Mouse (Mus musculus) intestine, embryonic 14.5 days (tissue): ENCODE measurements around the gene Cd93. TPM values are rescaled to one million over a fixed set of nuclear protein-coding genes. Genes with fewer than 3 reads are reported as not detected.

Experiments
- ATAC-seq: fragments of 200-750 bp; cut with Nextera tagmentation; replicated peaks from 2 replicates; pipeline ENCODE4 v1.8.0; 2017; ENCODE audit warnings: low read depth, moderate number of reproducible peaks, moderate TSS enrichment, moderate library complexity; ENCODE audit not compliant: low FRiP score, low TSS enrichment
- DNase-seq: peaks from one replicate; pipeline ENCODE4 v3.0.0-alpha.2; 2018; ENCODE audit warnings: low spot score
- H3K27ac ChIP-seq: fragments of 300-500 bp; sonication (generic); 2 replicates; pipeline ENCODE4 v1.5.1; 2014; ENCODE audit warnings: low read depth, mild to moderate bottlenecking, control low read depth
- H3K27me3 ChIP-seq: fragments of 300-500 bp; sonication (generic); replicated peaks from 2 replicates; pipeline ENCODE4 v1.6.1; 2014; ENCODE audit warnings: low read length, control low read depth; ENCODE audit not compliant: control insufficient read depth, insufficient read depth
- H3K36me3 ChIP-seq: fragments of 300-500 bp; sonication (generic); 2 replicates; pipeline ENCODE4 v1.6.1; 2014; ENCODE audit warnings: low read length, control low read depth; ENCODE audit not compliant: control insufficient read depth, insufficient read depth
- H3K4me1 ChIP-seq: fragments of 300-500 bp; sonication (generic); replicated peaks from 2 replicates; pipeline ENCODE4 v1.6.1; 2014; ENCODE audit warnings: low read length, control low read depth, mixed read lengths; ENCODE audit not compliant: control insufficient read depth, insufficient read depth
- H3K4me2 ChIP-seq: fragments of 300-500 bp; sonication (generic); 2 replicates; pipeline ENCODE4 v1.6.1; 2014; ENCODE audit warnings: low read length
- H3K4me3 ChIP-seq: fragments of 300-500 bp; sonication (generic); 2 replicates; pipeline ENCODE4 v1.5.1; 2014; ENCODE audit warnings: low read depth, low read length, control low read depth, mixed read lengths
- H3K9ac ChIP-seq: fragments of 300-500 bp; sonication (generic); 2 replicates; pipeline ENCODE4 v1.6.1; 2014; ENCODE audit warnings: mild to moderate bottlenecking, low read length
- H3K9me3 ChIP-seq: fragments of 300-500 bp; sonication (generic); 2 replicates; pipeline ENCODE4 v1.6.1; 2016; ENCODE audit warnings: low read length, control low read depth; ENCODE audit not compliant: control insufficient read depth
- WGBS: fragments of 180-500 bp; shearing (Covaris S2); extraction: QIAGEN DNeasy Blood & Tissue Kit; methylation state at CpG from one replicate; pipeline ENCODE4 v1.1.7; 2014; 5-methylcytosine and 5-hydroxymethylcytosine counted together
- polyA plus RNA-seq: library from polyadenylated mRNA; unstranded; fragments of >200 nt; fragmentation: Nextera tagmentation; extraction: Ambion mirVana; gene quantifications from 2 replicates; pipeline ENCODE4 v1.2.1, GENCODE M21; 2014

Gene Cd93
- polyA plus RNA-seq, 1 experiment from 2014 or later = 10.6 TPM

DNA sequence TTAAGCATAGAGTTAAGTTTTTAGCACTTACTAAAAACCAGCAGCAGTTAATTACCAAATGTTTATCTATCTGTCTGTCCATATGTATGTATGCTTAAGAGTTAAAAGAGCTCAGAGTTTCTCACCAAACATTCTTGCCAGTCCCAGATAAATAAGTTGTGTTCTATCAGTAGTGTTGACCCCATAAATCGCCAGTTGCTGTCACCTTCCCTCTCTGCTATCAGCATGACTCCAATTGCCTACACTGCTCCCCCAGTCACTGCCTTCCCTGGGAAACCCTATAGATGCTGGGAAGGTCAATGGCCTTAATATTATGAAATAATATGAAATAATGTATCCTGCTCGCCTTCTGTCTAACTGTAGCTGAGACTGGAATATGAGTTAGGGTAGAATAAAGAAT, 11.0 kb downstream of the Cd93 start:
- peaks cover 5% of the 10 kb centered on the region; the same call in 1 of the 2 replicates for H3K4me1 ChIP-seq
- no peak overlapping the region for H3K9ac ChIP-seq
- DNase-seq (no peak), ATAC-seq (no peak)
- no peak overlapping the region for H3K27ac ChIP-seq
- H3K36me3 ChIP-seq = no peaks in the 10 kb centered on the region
- 47% methylated on average over 2 of the region's 2 CpGs for WGBS
- no peaks in the 10 kb centered on the region for H3K27me3 ChIP-seq
- no peaks in the 10 kb centered on the region for H3K9me3 ChIP-seq
- no peak overlapping the region for H3K4me3 ChIP-seq
- no peak overlapping the region for H3K4me2 ChIP-seq

DNA sequence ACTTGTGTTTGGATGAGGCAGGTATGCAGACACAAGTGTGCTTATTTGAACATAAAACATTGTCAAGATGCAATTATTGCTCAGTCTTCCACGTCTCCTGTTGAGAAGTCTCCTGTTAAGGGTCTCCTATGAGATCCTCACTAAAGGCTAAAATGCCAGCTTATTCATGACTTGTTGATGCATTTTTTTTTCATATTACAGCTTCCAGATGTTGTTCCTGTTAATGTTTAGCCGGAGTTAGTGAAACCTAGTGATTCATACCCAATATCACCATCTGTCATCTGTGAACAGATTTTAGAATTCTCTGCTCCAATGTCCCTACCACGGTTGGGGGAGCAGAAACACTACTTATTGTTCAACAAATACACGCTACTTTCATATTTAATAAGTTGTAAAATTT, 12.4 kb downstream of the Cd93 start:
- Histone ChIP-seq H3K9ac (no peak overlapping the region), H3K27me3 (no peaks in the 10 kb centered on the region), H3K4me2 (no peak overlapping the region), H3K4me1 (peaks cover 5% of the 10 kb centered on the region; the same call in 1 of the 2 replicates), H3K4me3 (no peak overlapping the region), H3K36me3 (no peaks in the 10 kb centered on the region), H3K27ac (no peak overlapping the region), H3K9me3 (no peaks in the 10 kb centered on the region)
- DNase-seq (no peak), ATAC-seq (no peak)
- WGBS = 60% methylated on average over 4 of the region's 4 CpGs

DNA sequence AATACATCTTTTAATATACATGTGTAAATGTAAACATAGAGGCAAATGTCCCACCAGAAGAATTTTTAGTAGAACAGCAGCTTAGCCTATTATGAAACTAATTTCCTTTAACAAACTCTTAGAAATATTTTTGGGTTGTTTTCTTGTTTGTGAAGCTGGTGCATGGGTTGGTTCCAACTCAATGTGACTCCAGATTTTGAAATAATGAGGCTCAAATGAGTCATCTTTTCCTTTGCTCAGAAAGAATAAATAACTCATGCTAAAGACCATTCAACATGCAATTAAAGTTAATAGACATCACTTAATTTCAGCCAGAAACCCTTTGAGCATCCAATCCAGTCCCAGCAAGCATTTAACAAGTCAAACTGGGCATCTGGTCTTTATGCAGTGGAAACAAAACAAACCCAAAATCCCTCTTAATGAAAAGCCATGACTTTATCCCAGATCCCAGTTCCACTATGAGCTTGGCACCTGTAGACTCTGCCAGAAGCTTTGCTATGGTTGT, 14.3 kb downstream of the Cd93 start:
- Histone ChIP-seq H3K4me1 (peaks cover 5% of the 10 kb centered on the region; the same call in 1 of the 2 replicates), H3K27me3 (no peaks in the 10 kb centered on the region), H3K36me3 (no peaks in the 10 kb centered on the region), H3K27ac (no peak overlapping the region), H3K9me3 (no peaks in the 10 kb centered on the region), H3K4me2 (no peak overlapping the region), H3K9ac (no peak overlapping the region), H3K4me3 (no peak overlapping the region)
- ATAC-seq = no peak
- DNase-seq = no peak

DNA sequence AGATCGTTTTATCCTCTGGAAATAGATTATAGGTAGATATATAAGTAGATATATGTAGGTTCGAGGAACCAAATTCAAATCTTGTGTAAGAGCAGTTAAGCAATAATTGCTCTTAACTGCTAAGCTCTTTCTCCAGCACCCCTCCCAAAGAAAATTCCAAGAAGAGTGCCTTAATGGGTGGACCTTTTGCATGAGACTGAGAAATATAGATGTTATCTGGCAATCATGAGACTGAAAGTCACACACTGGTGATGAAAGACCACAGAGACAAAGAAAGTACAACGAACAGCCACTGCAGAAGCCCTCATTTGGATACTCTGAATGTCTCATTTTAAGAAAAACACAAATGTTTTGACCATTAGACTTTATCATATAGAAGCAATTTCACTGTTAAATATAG, 14.8 kb downstream of the Cd93 start:
- no peaks in the 10 kb centered on the region for H3K27me3 ChIP-seq
- H3K9me3 ChIP-seq = no peaks in the 10 kb centered on the region
- H3K4me2 ChIP-seq = no peak overlapping the region
- DNase-seq = no peak
- peaks cover 5% of the 10 kb centered on the region; the same call in 1 of the 2 replicates for H3K4me1 ChIP-seq
- no peak overlapping the region for H3K27ac ChIP-seq
- no peaks in the 10 kb centered on the region for H3K36me3 ChIP-seq
- no peak overlapping the region for H3K4me3 ChIP-seq
- no peak overlapping the region for H3K9ac ChIP-seq
- ATAC-seq = no peak
- 82% methylated on average over 3 of the region's 3 CpGs for WGBS

DNA sequence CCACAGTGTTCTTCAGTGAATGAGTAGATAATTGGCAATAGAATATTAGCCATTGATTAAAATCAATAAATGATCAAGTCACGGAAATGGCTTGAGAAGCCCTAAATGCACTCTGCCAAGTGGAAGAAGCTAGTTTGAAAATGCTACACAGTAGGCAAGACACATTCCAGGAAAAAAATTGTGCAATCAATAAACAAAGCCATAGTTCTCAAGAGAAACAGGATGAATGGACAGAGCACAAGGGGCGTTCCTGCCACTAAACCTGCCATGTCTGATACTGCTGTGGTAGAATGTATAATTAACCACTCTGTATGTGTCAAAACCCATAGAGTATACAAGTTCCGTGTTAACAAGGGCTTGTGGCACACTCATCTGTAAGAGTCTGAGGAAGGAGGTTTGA, 15.8 kb downstream of the Cd93 start:
- H3K4me1 ChIP-seq = peaks cover 5% of the 10 kb centered on the region; the same call in 1 of the 2 replicates
- H3K4me2 ChIP-seq = no peak overlapping the region
- 75% methylated on average over 3 of the region's 3 CpGs for WGBS
- H3K9me3 ChIP-seq = no peaks in the 10 kb centered on the region
- no peak overlapping the region for H3K27ac ChIP-seq
- H3K9ac ChIP-seq = no peak overlapping the region
- no peaks in the 10 kb centered on the region for H3K27me3 ChIP-seq
- no peak for ATAC-seq
- DNase-seq = no peak
- no peaks in the 10 kb centered on the region for H3K36me3 ChIP-seq
- no peak overlapping the region for H3K4me3 ChIP-seq

DNA sequence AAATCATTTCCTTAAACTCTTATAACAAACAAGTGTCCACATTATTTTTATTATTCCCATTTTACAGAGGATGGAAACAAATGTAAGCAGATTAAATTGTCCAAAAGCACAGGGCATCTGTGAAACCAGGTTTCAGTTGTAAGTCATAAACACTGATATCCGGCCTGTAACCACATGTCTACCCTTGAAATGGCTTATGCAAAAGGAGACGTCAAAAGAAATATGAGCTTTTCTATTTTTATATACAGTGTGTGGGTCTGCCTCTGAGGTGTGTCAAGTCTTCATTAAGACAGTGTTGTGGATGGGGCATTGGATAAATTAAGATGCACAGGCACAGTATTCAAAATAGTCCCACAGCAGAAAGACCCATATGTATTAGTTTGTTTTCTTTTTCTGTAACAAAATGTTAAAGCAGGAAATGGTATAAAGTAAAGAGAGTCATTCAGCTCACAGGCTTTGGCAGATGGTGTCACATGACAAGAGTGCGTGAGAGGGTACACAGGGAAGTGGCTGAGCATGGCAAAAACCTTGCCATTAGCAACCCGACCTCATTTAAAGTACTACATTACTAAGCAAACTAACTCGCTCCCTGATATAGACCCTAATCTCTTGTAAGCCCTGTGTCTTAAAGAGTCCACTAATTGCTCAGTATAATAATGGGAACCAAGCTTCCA, 17.5 kb downstream of the Cd93 start:
- H3K36me3 ChIP-seq = no peaks in the 10 kb centered on the region
- no peak for DNase-seq
- H3K4me2 ChIP-seq = no peak overlapping the region
- no peak for ATAC-seq
- 69% methylated on average over 5 of the region's 5 CpGs for WGBS
- H3K4me1 ChIP-seq = no peaks in the 10 kb centered on the region
- H3K9me3 ChIP-seq = no peaks in the 10 kb centered on the region
- no peaks in the 10 kb centered on the region for H3K27me3 ChIP-seq
- no peak overlapping the region for H3K4me3 ChIP-seq
- no peak overlapping the region for H3K9ac ChIP-seq
- no peak overlapping the region for H3K27ac ChIP-seq

DNA sequence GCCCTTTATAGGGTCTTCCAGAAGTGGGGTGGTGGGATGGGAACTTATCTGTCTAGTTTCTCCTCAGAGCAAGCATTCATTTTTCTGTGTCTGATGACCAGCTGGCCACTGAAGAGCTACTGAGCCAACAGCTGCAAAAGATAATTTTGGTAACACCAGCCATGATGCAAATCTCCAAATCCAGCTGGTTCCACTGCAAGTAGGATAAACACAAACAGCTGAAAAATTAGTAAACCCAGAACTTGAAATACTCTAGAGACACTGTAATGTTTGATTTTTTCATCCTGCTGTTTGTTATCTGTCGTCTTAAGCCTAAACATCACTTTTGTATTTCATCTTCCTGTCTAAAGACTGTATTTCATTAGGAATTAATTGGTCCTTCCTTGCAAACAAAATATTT, 21.7 kb downstream of the Cd93 start:
- H3K4me2 ChIP-seq = no peak overlapping the region
- H3K27ac ChIP-seq = no peak overlapping the region
- H3K4me1 ChIP-seq = peaks cover 6% of the 10 kb centered on the region; the same call in 1 of the 2 replicates
- no peaks in the 10 kb centered on the region for H3K9me3 ChIP-seq
- ATAC-seq (0 out of 2 replicates have a peak, but pooled peaks have one; percentile 36), DNase-seq (no peak)
- 40% methylated on average over 1 of the region's 1 CpGs for WGBS
- no peaks in the 10 kb centered on the region for H3K27me3 ChIP-seq
- H3K9ac ChIP-seq = no peak overlapping the region
- no peaks in the 10 kb centered on the region for H3K36me3 ChIP-seq
- no peak overlapping the region for H3K4me3 ChIP-seq

DNA sequence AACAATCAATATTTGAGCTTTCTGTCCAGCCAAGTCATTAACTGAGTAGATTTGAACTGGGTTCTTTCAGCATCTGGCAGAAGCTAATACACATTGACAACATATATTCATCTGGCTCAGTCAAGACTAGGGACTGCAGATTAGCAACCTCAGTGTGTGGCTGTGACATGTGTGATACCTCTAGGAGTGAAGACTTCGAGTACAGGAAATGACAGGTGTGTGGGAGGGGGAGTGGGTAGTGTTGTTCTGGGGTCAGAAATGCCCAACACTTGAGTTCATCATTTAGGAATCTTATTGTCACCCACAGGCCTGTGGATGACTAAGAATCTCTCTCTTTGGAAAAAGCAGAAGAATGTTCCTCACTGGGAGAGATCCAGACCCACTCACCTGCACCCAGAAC, 22.3 kb downstream of the Cd93 start:
- Histone ChIP-seq H3K36me3 (no peaks in the 10 kb centered on the region), H3K9ac (no peak overlapping the region), H3K4me2 (no peak overlapping the region), H3K27me3 (no peaks in the 10 kb centered on the region), H3K4me3 (no peak overlapping the region), H3K9me3 (no peaks in the 10 kb centered on the region), H3K4me1 (peaks cover 6% of the 10 kb centered on the region; the same call in 1 of the 2 replicates), H3K27ac (no peak overlapping the region; the same call in 1 of the 2 replicates)
- WGBS = 30% methylated on average over 1 of the region's 1 CpGs
- ATAC-seq (no peak), DNase-seq (no peak)

DNA sequence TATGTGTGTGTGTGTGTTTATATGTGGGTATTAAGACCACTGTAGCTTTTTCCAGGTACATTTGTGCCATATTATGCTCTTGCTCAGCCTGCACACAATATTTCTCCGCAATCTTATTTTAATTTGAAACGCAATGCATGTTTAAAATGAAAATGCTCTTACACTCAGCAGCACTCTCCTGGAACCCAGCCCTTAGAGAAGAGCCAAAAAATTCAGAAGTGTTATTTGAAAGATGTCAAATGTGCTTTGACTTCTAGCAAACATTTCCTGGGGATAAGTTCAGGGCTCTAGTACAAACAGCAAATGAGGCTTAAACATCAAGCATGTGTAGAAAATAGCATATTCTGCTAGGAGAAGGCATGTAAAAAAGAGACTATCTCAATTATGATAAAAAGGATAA, 23.6 kb downstream of the Cd93 start:
- no peak overlapping the region for H3K4me3 ChIP-seq
- ATAC-seq = no peak
- H3K27me3 ChIP-seq = no peaks in the 10 kb centered on the region
- no peak for DNase-seq
- H3K4me1 ChIP-seq = peaks cover 6% of the 10 kb centered on the region; the same call in 1 of the 2 replicates
- H3K9me3 ChIP-seq = no peaks in the 10 kb centered on the region
- H3K36me3 ChIP-seq = no peaks in the 10 kb centered on the region
- no peak overlapping the region for H3K9ac ChIP-seq
- no peak overlapping the region for H3K4me2 ChIP-seq
- 60% methylated on average over 2 of the region's 2 CpGs for WGBS
- no peak overlapping the region for H3K27ac ChIP-seq
